Mouse (Mus musculus): ENCODE results near the gene Klhl11. TPM values are rescaled to one million over a fixed set of nuclear protein-coding genes. Genes with fewer than 3 reads are reported as not detected.

The Klhl11 gene
- polyA plus RNA-seq, 1 experiment = not detected

GRCm38 (mm10) chr11:100414914-100415822 lies 57.4 kb downstream of the Klhl11 start, which contains the start of gene Fkbp10:
Gene Fkbp10 (plus strand): TSS chr11:100415697.
- no peaks in the 10 kb centered on the region for H3K9me3 ChIP-seq
- peaks cover 17% of the 10 kb centered on the region for H3K4me1 ChIP-seq
- peak within 1 kb of the TSS; percentile 90 for H3K4me3 ChIP-seq (replicated peaks)
- H3K36me3 ChIP-seq (replicated peaks; ENCODE audit: low read length) = no peaks in the 10 kb centered on the region
- no peak for TF ChIP-seq GATA1 (IDR thresholded peaks at IDR 0.05; ENCODE audit: borderline replicate concordance, low read length)
- no peak for TF ChIP-seq FLI1 (IDR thresholded peaks at IDR 0.05; ENCODE audit: low read length)
- peaks cover 76% of the 10 kb centered on the region for H3K27me3 ChIP-seq (replicated peaks)

GRCm38 (mm10) chr11:100414021-100414913 lies 58.3 kb downstream of the Klhl11 start, which contains the start of gene P3h4:
Gene P3h4 (minus strand): TSS chr11:100414836.
- Histone ChIP-seq H3K4me1 (peaks cover 15% of the 10 kb centered on the region), H3K36me3 (replicated peaks; ENCODE audit: low read length) (no peaks in the 10 kb centered on the region), H3K27me3 (replicated peaks) (peaks cover 82% of the 10 kb centered on the region), H3K9me3 (no peaks in the 10 kb centered on the region), H3K4me3 (replicated peaks) (peak within 1 kb of the TSS; percentile 90)
- TF ChIP-seq FLI1 (IDR thresholded peaks at IDR 0.05; ENCODE audit: low read length) = no peak

- Histone ChIP-seq H3K9me3 (no peaks in the 10 kb centered on the region), H3K36me3 (replicated peaks; ENCODE audit: low read length) (no peaks in the 10 kb centered on the region), H3K27me3 (replicated peaks) (peaks cover 85% of the 10 kb centered on the region), H3K4me3 (replicated peaks) (peak overlapping the region; percentile 90), H3K4me1 (peaks cover 15% of the 10 kb centered on the region)
- TF ChIP-seq FLI1 (IDR thresholded peaks at IDR 0.05; ENCODE audit: low read length) (no peak), GATA1 (IDR thresholded peaks at IDR 0.05; ENCODE audit: borderline replicate concordance, low read length) (no peak)
These were observed 59.0 kb downstream of the Klhl11 start for GRCm38 (mm10) chr11:100413541-100413940.

Other genes with a start within 250 kb of the Klhl11 start
- not detected in 2 replicates for gene Krt16, start 223.8 kb downstream of the Klhl11 start, polyA plus RNA-seq (2012; ENCODE audit: insufficient read depth, low replicate concordance)
- gene Krt17, start 211.7 kb downstream of the Klhl11 start, polyA plus RNA-seq (2012; ENCODE audit: insufficient read depth, low replicate concordance) = 0.08 and 2.6 TPM in 2 replicates
- not detected in 2 replicates for gene Krt42, start 202.9 kb downstream of the Klhl11 start, polyA plus RNA-seq (2012; ENCODE audit: insufficient read depth, low replicate concordance)
- 123 and 768 TPM in 2 replicates for gene Eif1, start 152.9 kb downstream of the Klhl11 start, polyA plus RNA-seq (2012; ENCODE audit: insufficient read depth, low replicate concordance)
- not detected in 2 replicates for gene Gast, start 138.3 kb downstream of the Klhl11 start, polyA plus RNA-seq (2012; ENCODE audit: insufficient read depth, low replicate concordance)
- gene Hap1, start 116.6 kb downstream of the Klhl11 start, polyA plus RNA-seq (2012; ENCODE audit: insufficient read depth, low replicate concordance) = 0.06 TPM in 1 of 2 replicates, not detected in the other
- gene Jup, start 75.0 kb downstream of the Klhl11 start, polyA plus RNA-seq (2012; ENCODE audit: insufficient read depth, low replicate concordance) = 6.4 and 9.4 TPM in 2 replicates
- not detected in 2 replicates for gene P3h4, start 57.9 kb downstream of the Klhl11 start, polyA plus RNA-seq (2012; ENCODE audit: insufficient read depth, low replicate concordance)
- gene Fkbp10, start 57.0 kb downstream of the Klhl11 start, polyA plus RNA-seq (2012; ENCODE audit: insufficient read depth, low replicate concordance) = 0.22 TPM in 1 of 2 replicates, not detected in the other
- 48.3 and 86.4 TPM in 2 replicates for gene Nt5c3b, start 30.9 kb downstream of the Klhl11 start, polyA plus RNA-seq (2012; ENCODE audit: insufficient read depth, low replicate concordance)
- 0.56 TPM in 1 of 2 replicates, not detected in the other for gene Klhl10, start 30.8 kb downstream of the Klhl11 start, polyA plus RNA-seq (2012; ENCODE audit: insufficient read depth, low replicate concordance)
- 7.2 and 21.1 TPM in 2 replicates for gene Acly, start 55.3 kb upstream of the Klhl11 start, polyA plus RNA-seq (2012; ENCODE audit: insufficient read depth, low replicate concordance)
- gene Ttc25, start 72.9 kb upstream of the Klhl11 start, polyA plus RNA-seq (2012; ENCODE audit: insufficient read depth, low replicate concordance) = 0.29 TPM in 1 of 2 replicates, not detected in the other
- 13.3 and 17.1 TPM in 2 replicates for gene Cnp, start 102.2 kb upstream of the Klhl11 start, polyA plus RNA-seq (2012; ENCODE audit: insufficient read depth, low replicate concordance)
- 62.7 and 103 TPM in 2 replicates for gene Nkiras2, start 146.5 kb upstream of the Klhl11 start, polyA plus RNA-seq (2012; ENCODE audit: insufficient read depth, low replicate concordance)
- 1.8 and 86.6 TPM in 2 replicates for gene Dnajc7, start 147.4 kb upstream of the Klhl11 start, polyA plus RNA-seq (2012; ENCODE audit: insufficient read depth, low replicate concordance)
- 0.39 TPM in 1 of 2 replicates, not detected in the other for gene Zfp385c, start 219.7 kb upstream of the Klhl11 start, polyA plus RNA-seq (2012; ENCODE audit: insufficient read depth, low replicate concordance)
- 9.2 TPM in 1 of 2 replicates, not detected in the other for gene Dhx58, start 231.5 kb upstream of the Klhl11 start, polyA plus RNA-seq (2012; ENCODE audit: insufficient read depth, low replicate concordance)
- gene Kat2a, start 239.7 kb upstream of the Klhl11 start, polyA plus RNA-seq (2012; ENCODE audit: insufficient read depth, low replicate concordance) = 30.5 and 34.7 TPM in 2 replicates
- gene Hspb9, start 241.1 kb upstream of the Klhl11 start, polyA plus RNA-seq (2012; ENCODE audit: insufficient read depth, low replicate concordance) = 0.54 TPM in 1 of 2 replicates, not detected in the other

All from megakaryocyte, embryonic 14.5 days (primary cell).